Mouse (Mus musculus) heart, embryonic 14.5 days (tissue): ENCODE measurements around the gene Acp6. TPM values are rescaled to one million over a fixed set of nuclear protein-coding genes. Genes with fewer than 3 reads are reported as not detected.
A peak's percentile ranks its signal among the peaks of the same experiment; 100 is the strongest.

Experiments used
- ATAC-seq: fragments of 200-750 bp; cut with Nextera tagmentation; 2 replicates; pipeline ENCODE4 v1.8.0; 2017; ENCODE audit warnings: low read depth, moderate TSS enrichment; ENCODE audit not compliant: insufficient number of reproducible peaks, insufficient read depth, low FRiP score
- H3K27ac ChIP-seq, 2 experiments: fragments of 200-500 bp in 1 of 2; fragments of 300-500 bp in 1 of 2; sonication (generic) in 1 of 2; replicated peaks in 1 of 2; 2 replicates each; pipeline ENCODE4 v1.5.1; 2012 to 2014; ENCODE audit warnings: low read depth in 2 of 2, low read length in 2 of 2, control low read depth in 1 of 2, mild to moderate bottlenecking in 1 of 2, mixed read lengths in 1 of 2; ENCODE audit not compliant: control insufficient read depth in 1 of 2, insufficient read depth in 1 of 2
- H3K27me3 ChIP-seq: fragments of 300-500 bp; sonication (generic); 2 replicates; pipeline ENCODE4 v1.6.1; 2014; ENCODE audit warnings: mild to moderate bottlenecking, low read length, control low read depth; ENCODE audit not compliant: control insufficient read depth, insufficient read depth
- H3K36me3 ChIP-seq: fragments of 300-500 bp; sonication (generic); 2 replicates; pipeline ENCODE4 v1.6.1; 2014; ENCODE audit warnings: mild to moderate bottlenecking, control low read depth, low read length, mixed read lengths; ENCODE audit not compliant: control insufficient read depth, insufficient read depth
- H3K4me1 ChIP-seq, 2 experiments: fragments of 200-500 bp in 1 of 2; fragments of 300-500 bp in 1 of 2; sonication (generic) in 1 of 2; 2 replicates each; pipeline ENCODE4 v1.6.1; 2012 to 2014; ENCODE audit warnings: low read length in 2 of 2, control low read depth in 1 of 2, mixed read lengths in 1 of 2; ENCODE audit not compliant: control insufficient read depth in 2 of 2, insufficient read depth in 2 of 2
- H3K4me2 ChIP-seq: fragments of 300-500 bp; sonication (generic); 2 replicates; pipeline ENCODE4 v1.6.1; 2014; ENCODE audit warnings: mild to moderate bottlenecking, low read length
- H3K4me3 ChIP-seq, 2 experiments: fragments of 200-500 bp in 1 of 2; fragments of 300-500 bp in 1 of 2; sonication (generic) in 1 of 2; 2 replicates each; pipeline ENCODE4 v1.5.1; 2012 to 2014; ENCODE audit warnings: low read length in 2 of 2, mild to moderate bottlenecking in 2 of 2, control low read depth in 1 of 2, low read depth in 1 of 2, moderate library complexity in 1 of 2; ENCODE audit not compliant: control insufficient read depth in 1 of 2, insufficient read depth in 1 of 2
- H3K9ac ChIP-seq: fragments of 300-500 bp; sonication (generic); 2 replicates; pipeline ENCODE4 v1.6.1; 2014; ENCODE audit warnings: mild to moderate bottlenecking, low read length
- H3K9me3 ChIP-seq: fragments of 300-500 bp; sonication (generic); 2 replicates; pipeline ENCODE4 v1.6.1; 2016; ENCODE audit warnings: low read length, control low read depth; ENCODE audit not compliant: control insufficient read depth
- WGBS: fragments of 180-500 bp; shearing (Covaris S2); extraction: QIAGEN DNeasy Blood & Tissue Kit; methylation state at CpG from one replicate; pipeline ENCODE4 v1.1.7; 2014; 5-methylcytosine and 5-hydroxymethylcytosine counted together
- polyA plus RNA-seq: library from polyadenylated mRNA; unstranded; fragments of >200 nt; fragmentation: Nextera tagmentation; extraction: Ambion mirVana; gene quantifications from 2 replicates; pipeline ENCODE4 v1.2.1, GENCODE M21; 2014

The Acp6 gene
- polyA plus RNA-seq, 1 experiment from 2014 or later = 61.3 TPM

- Histone ChIP-seq H3K9me3 (no peaks in the 10 kb centered on the region), H3K27ac (no peak overlapping the region), H3K27me3 (no peaks in the 10 kb centered on the region), H3K9ac (no peak overlapping the region), H3K4me2 (no peak overlapping the region), H3K4me3 (no peak overlapping the region), H3K36me3 (no peaks in the 10 kb centered on the region), H3K4me1 (peaks cover 2 to 18% of the 10 kb centered on the region in 2 experiments; a peak in 3 of 4 replicates)
- 91% methylated on average over 6 of the region's 6 CpGs for WGBS
- no peak for ATAC-seq
These were observed 2.1 kb upstream of the Acp6 start for GRCm38 (mm10) chr3:97156431-97156830.

- Histone ChIP-seq H3K27ac (no peak overlapping the region), H3K4me2 (0 out of 2 replicates have a peak overlapping the region, but pooled peaks have one; percentile 91), H3K36me3 (no peaks in the 10 kb centered on the region), H3K4me1 (peaks cover 2 to 26% of the 10 kb centered on the region in 2 experiments), H3K9ac (no peak overlapping the region), H3K4me3 (peak overlapping the region in 1 of 2 experiments; percentile 86; a peak in 1 of 4 replicates), H3K9me3 (no peaks in the 10 kb centered on the region), H3K27me3 (no peaks in the 10 kb centered on the region)
- no peak for ATAC-seq
- WGBS = 79% methylated on average over 1 of the region's 1 CpGs
These were observed 1.3 kb upstream of the Acp6 start for GRCm38 (mm10) chr3:97157308-97157707.

GRCm38 (mm10) chr3:97157958-97158599 lies 498 bp upstream of the Acp6 start:
- no peaks in the 10 kb centered on the region for H3K27me3 ChIP-seq
- peak overlapping the region; percentile 91 for H3K4me2 ChIP-seq
- H3K9ac ChIP-seq = peak overlapping the region; percentile 82
- H3K36me3 ChIP-seq = no peaks in the 10 kb centered on the region
- peaks cover 2 to 26% of the 10 kb centered on the region in 2 experiments for H3K4me1 ChIP-seq
- under 1% methylated on average over 17 of the region's 17 CpGs for WGBS
- peak overlapping the region; percentile 65 to 91; a peak in 3 of 4 replicates for H3K27ac ChIP-seq
- H3K9me3 ChIP-seq = no peaks in the 10 kb centered on the region
- H3K4me3 ChIP-seq = peak overlapping the region; percentile 60 to 86
- ATAC-seq = no peak

GRCm38 (mm10) chr3:97159509-97159850 lies 903 bp downstream of the Acp6 start:
- Histone ChIP-seq H3K4me1 (peaks cover 2 to 26% of the 10 kb centered on the region in 2 experiments), H3K9me3 (no peaks in the 10 kb centered on the region), H3K36me3 (no peaks in the 10 kb centered on the region), H3K4me3 (peak overlapping the region; percentile 83 to 86), H3K4me2 (peak overlapping the region; percentile 91), H3K27ac (peak overlapping the region; percentile 77 to 91), H3K27me3 (no peaks in the 10 kb centered on the region), H3K9ac (peak overlapping the region; percentile 82)
- 13% methylated on average over 6 of the region's 6 CpGs for WGBS
- no peak for ATAC-seq

GRCm38 (mm10) chr3:97159986-97160385 lies 1.4 kb downstream of the Acp6 start:
- WGBS = 73% methylated on average over 2 of the region's 2 CpGs
- Histone ChIP-seq H3K9ac (peak overlapping the region; percentile 82; the same call in 1 of the 2 replicates), H3K4me1 (peaks cover 2 to 26% of the 10 kb centered on the region in 2 experiments), H3K4me2 (peak overlapping the region; percentile 91), H3K9me3 (no peaks in the 10 kb centered on the region), H3K36me3 (no peaks in the 10 kb centered on the region), H3K4me3 (peak overlapping the region in 1 of 2 experiments; percentile 86; a peak in 1 of 4 replicates), H3K27ac (no peak overlapping the region), H3K27me3 (no peaks in the 10 kb centered on the region)
- no peak for ATAC-seq

- Histone ChIP-seq H3K9ac (peak overlapping the region; percentile 4; the same call in 1 of the 2 replicates), H3K36me3 (no peaks in the 10 kb centered on the region), H3K4me3 (peak overlapping the region in 1 of 2 experiments; percentile 14; a peak in 1 of 4 replicates), H3K9me3 (no peaks in the 10 kb centered on the region), H3K27ac (peak overlapping the region in 1 of 2 experiments; percentile 41; a peak in 1 of 4 replicates), H3K4me2 (peak overlapping the region; percentile 91), H3K27me3 (no peaks in the 10 kb centered on the region), H3K4me1 (peaks cover 2 to 26% of the 10 kb centered on the region in 2 experiments)
- WGBS = 47% methylated on average over 10 of the region's 10 CpGs
- no peak for ATAC-seq
These were observed 2.3 kb downstream of the Acp6 start for GRCm38 (mm10) chr3:97160908-97161307.

- Histone ChIP-seq H3K36me3 (no peaks in the 10 kb centered on the region), H3K4me1 (peaks cover 2 to 26% of the 10 kb centered on the region in 2 experiments), H3K4me3 (no peak overlapping the region), H3K9me3 (no peaks in the 10 kb centered on the region), H3K27ac (no peak overlapping the region), H3K4me2 (no peak overlapping the region), H3K9ac (no peak overlapping the region), H3K27me3 (no peaks in the 10 kb centered on the region)
- 62% methylated on average over 4 of the region's 4 CpGs for WGBS
- ATAC-seq = no peak
These were observed 3.2 kb downstream of the Acp6 start for GRCm38 (mm10) chr3:97161773-97162172.
